Mouse (Mus musculus): Measurements from ENCODE around the gene Ssr1.

The Ssr1 gene

DNA sequence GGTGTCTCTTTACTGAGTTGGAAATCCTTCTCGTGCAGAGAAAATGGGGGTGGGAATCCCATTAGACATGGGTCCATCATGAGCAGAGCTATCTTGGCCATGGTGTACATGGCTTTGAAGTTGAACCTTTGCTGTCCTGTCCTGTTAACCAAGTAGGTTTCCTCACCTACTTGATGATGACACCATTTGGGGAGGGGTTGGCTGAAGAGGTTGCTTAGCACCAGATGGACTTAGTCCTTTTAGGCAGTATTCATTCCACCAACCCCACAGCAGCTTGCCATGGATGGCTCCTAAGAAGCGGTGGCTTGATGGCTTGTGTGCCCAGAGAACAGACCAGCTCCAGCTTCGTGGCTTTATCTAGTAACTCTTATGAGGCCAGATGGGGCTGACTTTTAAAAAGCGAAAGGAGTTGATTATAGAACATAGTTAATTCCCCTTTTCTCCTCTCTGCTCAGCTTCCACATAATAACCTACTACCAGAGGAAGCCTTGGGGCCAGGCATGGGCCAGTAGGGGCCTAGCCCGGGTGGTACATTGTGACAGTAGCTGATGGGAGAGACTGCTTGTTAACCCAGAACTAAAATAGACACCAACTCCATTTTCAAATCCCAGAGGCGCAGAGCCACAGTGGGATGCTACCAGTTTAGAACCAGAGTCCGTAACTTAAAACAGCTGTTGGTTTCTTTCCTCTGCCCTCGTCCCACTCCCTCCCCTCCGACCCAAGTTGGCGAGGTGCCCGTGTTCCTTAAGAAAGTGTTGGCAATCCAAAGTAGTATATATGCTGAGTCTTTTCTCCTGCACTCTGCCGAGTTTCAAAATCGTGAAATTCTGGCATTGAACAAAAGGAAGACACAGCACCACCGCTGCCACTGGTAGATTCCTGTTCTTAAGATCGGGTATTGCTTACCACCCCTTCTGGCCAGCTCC lies 75.4 kb downstream of the Ssr1 start:
- no peak for DNase-seq (ENCODE audit: low read depth, low spot score)
